Mouse (Mus musculus): Measurements from ENCODE around the gene Vstm4. TPM values are rescaled to one million over a fixed set of nuclear protein-coding genes. Genes with fewer than 3 reads are reported as not detected.

The Vstm4 gene
- total RNA-seq (2023; ENCODE audit: inconsistent age) = 0.22 to 0.42 TPM (median 0.30 TPM) in 3 of 4 replicates, not detected in the other

GRCm38 (mm10) chr14:32856681-32857328 lies at the start of gene Vstm4:
Gene Vstm4 (plus strand): TSS chr14:32856756.

DNA sequence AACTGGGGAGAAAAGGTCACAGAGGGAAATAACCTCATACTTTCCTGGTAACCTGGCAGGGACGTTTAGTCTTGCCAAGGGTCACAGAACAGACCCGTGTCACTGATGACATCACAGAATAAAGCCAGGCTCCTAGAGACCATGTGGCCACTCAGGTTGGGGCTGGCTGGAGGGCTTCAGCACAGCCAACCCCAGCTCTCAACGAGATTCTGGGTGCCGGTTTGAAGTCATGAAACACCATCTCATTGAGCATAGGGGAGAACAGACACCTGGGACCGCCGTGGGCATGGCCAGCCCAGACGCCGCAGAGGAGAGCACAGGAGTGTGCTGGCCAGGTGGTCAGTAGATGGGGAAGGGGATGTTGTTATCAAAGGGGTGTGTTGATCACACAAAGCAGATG lies 22.7 kb upstream of the Vstm4 start, which contains the start of gene Fam170b:
Gene Fam170b, plus strand, starts transcription at position 116 of the 400 bp plus-strand sequence.

Other genes with a start within 250 kb of the Vstm4 start
- gene 3425401B19Rik, start 171.5 kb upstream of the Vstm4 start, total RNA-seq (2023; ENCODE audit: inconsistent age) = 0.32 to 0.72 TPM (median 0.62 TPM) in 4 replicates
- gene Tmem273, start 70.8 kb upstream of the Vstm4 start, total RNA-seq (2023; ENCODE audit: inconsistent age) = 0.57 TPM in 1 of 4 replicates, not detected in the others
- not detected in 4 replicates for gene Fam170b, start 22.8 kb upstream of the Vstm4 start, total RNA-seq (2023; ENCODE audit: inconsistent age)
- not detected in 4 replicates for gene Lrrc18, start 134.6 kb downstream of the Vstm4 start, total RNA-seq (2023; ENCODE audit: inconsistent age)

All from B cell, adult (primary cell).